Mouse (Mus musculus) heart, adult 8-10 months (tissue): Measurements from ENCODE around the gene Ppfibp1. TPM values are rescaled to one million over a fixed set of nuclear protein-coding genes. Genes with fewer than 3 reads are reported as not detected.

ENCODE experiments used
- DNase-seq: peaks from one replicate; pipeline ENCODE4 v3.0.0; 2022; ENCODE audit warnings: low spot score
- total RNA-seq, 4 experiments: library from RNA; stranded (reverse); gene quantifications; 2 replicates each; pipeline ENCODE4 v1.2.4; 2022

Ppfibp1 gene
- total RNA-seq, 4 experiments from 2014 or later = 101 to 127 (median 122) TPM

GRCm38 (mm10) chr6:147042291-147043290 is 154.3 kb downstream of the Ppfibp1 start, which contains the start of gene Mrps35:
Gene Mrps35, plus strand, starts transcription at chr6:147042764.
- DNase-seq = peak; percentile 87

GRCm38 (mm10) chr6:147043633-147044032 is 155.3 kb downstream of the Ppfibp1 start:
- no peak for DNase-seq

GRCm38 (mm10) chr6:147049239-147049805 is 161.0 kb downstream of the Ppfibp1 start:
- DNase-seq = no peak

GRCm38 (mm10) chr6:147051666-147052065 is 163.4 kb downstream of the Ppfibp1 start:
- DNase-seq = no peak

- no peak for DNase-seq
Observed at GRCm38 (mm10) chr6:147052440-147052839, 164.2 kb downstream of the Ppfibp1 start.

- no peak for DNase-seq
Observed at GRCm38 (mm10) chr6:147053785-147054646, 165.7 kb downstream of the Ppfibp1 start.

GRCm38 (mm10) chr6:147055374-147055977 is 167.2 kb downstream of the Ppfibp1 start:
- no peak for DNase-seq

- no peak for DNase-seq
Observed at GRCm38 (mm10) chr6:147059326-147059725, 171.0 kb downstream of the Ppfibp1 start.

- no peak for DNase-seq
Observed at GRCm38 (mm10) chr6:147061630-147062029, 173.3 kb downstream of the Ppfibp1 start.

GRCm38 (mm10) chr6:147062034-147062433 is 173.7 kb downstream of the Ppfibp1 start:
- DNase-seq = no peak

GRCm38 (mm10) chr6:147062694-147063093 is 174.4 kb downstream of the Ppfibp1 start:
- no peak for DNase-seq

- DNase-seq = no peak
Observed at GRCm38 (mm10) chr6:147064226-147064943, 176.1 kb downstream of the Ppfibp1 start.

- peak; percentile 44 for DNase-seq
Observed at GRCm38 (mm10) chr6:147064944-147065261, 176.6 kb downstream of the Ppfibp1 start.

GRCm38 (mm10) chr6:147075808-147076387 is 187.6 kb downstream of the Ppfibp1 start:
- no peak for DNase-seq

GRCm38 (mm10) chr6:147076878-147077277 is 188.6 kb downstream of the Ppfibp1 start:
- no peak for DNase-seq

GRCm38 (mm10) chr6:147079919-147080318 is 191.6 kb downstream of the Ppfibp1 start:
- no peak for DNase-seq
